Mouse (Mus musculus) hindbrain, embryonic 10.5 days (tissue): ENCODE results near the gene Mybph. TPM values are rescaled to one million over a fixed set of nuclear protein-coding genes. Genes with fewer than 3 reads are reported as not detected.

ENCODE experiments used
- DNase-seq: peaks from one replicate; pipeline ENCODE4 v3.0.0-alpha.2; 2017; ENCODE audit warnings: low spot score
- H3K27ac ChIP-seq: fragments of 300-500 bp; sonication (generic); 2 replicates; pipeline ENCODE4 v1.5.1; 2016; ENCODE audit warnings: mild to moderate bottlenecking, moderate library complexity
- H3K27me3 ChIP-seq: fragments of 300-500 bp; sonication (generic); 2 replicates; pipeline ENCODE4 v1.6.1; 2016; ENCODE audit warnings: mild to moderate bottlenecking; ENCODE audit not compliant: poor library complexity, insufficient read depth, severe bottlenecking
- H3K36me3 ChIP-seq: fragments of 300-500 bp; sonication (generic); 2 replicates; pipeline ENCODE4 v1.6.1; 2016; ENCODE audit warnings: mild to moderate bottlenecking, moderate library complexity
- H3K4me1 ChIP-seq: fragments of 300-500 bp; sonication (generic); replicated peaks from 2 replicates; pipeline ENCODE4 v1.6.1; 2016; ENCODE audit warnings: mild to moderate bottlenecking
- H3K4me3 ChIP-seq: fragments of 300-500 bp; sonication (generic); 2 replicates; pipeline ENCODE4 v1.5.1; 2016; ENCODE audit warnings: mild to moderate bottlenecking, moderate library complexity
- H3K9me3 ChIP-seq: fragments of 300-500 bp; sonication (generic); 2 replicates; pipeline ENCODE4 v1.6.1; 2016; ENCODE audit warnings: mild to moderate bottlenecking, moderate library complexity
- WGBS: fragments of 180-500 bp; shearing (Covaris S2); methylation state at CpG from one replicate; pipeline ENCODE4 v1.1.7; 2016; 5-methylcytosine and 5-hydroxymethylcytosine counted together
- polyA plus RNA-seq: library from polyadenylated mRNA; unstranded; fragments of >200 nt; fragmentation: Nextera tagmentation; extraction: Ambion mirVana; gene quantifications from 2 replicates; pipeline ENCODE4 v1.2.1, GENCODE M21; 2016

The Mybph gene
- polyA plus RNA-seq, 1 experiment from 2014 or later = 0.21 TPM

DNA sequence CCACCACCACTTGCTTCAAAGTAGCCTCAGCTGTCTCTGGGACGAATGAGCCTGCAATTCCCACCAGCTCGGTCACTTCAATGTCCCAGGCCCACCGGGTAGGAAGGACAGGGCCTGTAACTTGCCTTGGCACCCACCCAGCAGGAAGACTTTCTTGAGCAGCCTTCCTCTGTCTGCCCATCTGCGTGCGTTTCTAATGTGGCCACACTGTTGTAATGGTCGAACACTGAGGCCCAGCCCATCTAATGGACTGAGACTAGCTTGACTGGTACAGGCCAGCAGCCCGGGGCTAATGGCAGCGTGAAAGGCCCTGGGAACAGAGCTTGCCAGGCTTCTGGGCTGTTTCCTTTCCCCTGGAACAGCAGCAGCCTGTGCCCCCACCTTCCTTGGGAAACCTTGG, 39.1 kb downstream of the Mybph start:
- WGBS = 76% methylated on average over 8 of the region's 8 CpGs

DNA sequence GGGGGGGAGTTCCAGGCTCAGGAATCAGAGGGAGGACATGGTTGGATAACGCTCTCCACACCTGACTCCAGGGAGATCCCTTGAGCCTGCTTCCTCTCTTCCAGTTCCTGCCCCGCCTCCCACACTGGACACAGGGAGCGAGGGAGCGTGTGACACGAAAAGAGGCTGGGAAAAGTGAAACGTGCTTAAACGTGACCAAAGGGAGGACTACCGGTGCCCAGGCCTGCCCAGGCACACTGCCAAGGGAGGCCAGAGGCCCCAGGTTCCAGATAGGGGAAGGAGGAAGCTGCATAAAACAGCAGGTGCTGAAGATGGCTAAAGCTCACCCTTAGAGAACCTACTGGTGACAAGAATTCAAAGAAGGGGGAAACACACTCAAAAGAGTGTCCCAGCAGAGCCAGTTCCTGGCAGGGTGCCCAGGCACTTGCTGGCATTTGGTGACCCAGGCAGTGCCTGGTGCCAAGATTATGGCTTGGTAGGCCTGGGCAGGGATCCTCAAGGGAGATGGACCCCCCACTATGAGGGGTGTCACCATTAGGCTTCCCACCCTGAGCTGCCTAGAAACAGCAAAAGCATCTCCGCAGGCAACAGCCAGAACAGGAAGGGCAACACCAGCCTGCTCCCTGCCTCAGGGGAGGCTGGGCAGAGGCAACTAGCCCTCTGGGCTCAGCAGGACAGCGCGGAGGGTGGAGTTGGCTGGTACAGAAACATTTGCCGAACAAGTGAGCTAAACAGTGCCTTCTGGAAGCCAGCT, 39.7 kb downstream of the Mybph start:
- Histone ChIP-seq H3K4me3 (no peak overlapping the region), H3K9me3 (no peaks in the 10 kb centered on the region), H3K36me3 (no peaks in the 10 kb centered on the region), H3K27me3 (peaks cover 76% of the 10 kb centered on the region), H3K4me1 (peaks cover 36% of the 10 kb centered on the region), H3K27ac (no peak overlapping the region)
- DNase-seq = no peak
- 49% methylated on average over 12 of the region's 12 CpGs for WGBS

More for the DNA sequence above, 39.1 kb downstream of the Mybph start:
- peaks cover 70% of the 10 kb centered on the region for H3K27me3 ChIP-seq
- no peaks in the 10 kb centered on the region for H3K36me3 ChIP-seq
- DNase-seq = no peak
- peaks cover 36% of the 10 kb centered on the region for H3K4me1 ChIP-seq
- H3K4me3 ChIP-seq = no peak overlapping the region
- no peaks in the 10 kb centered on the region for H3K9me3 ChIP-seq
- H3K27ac ChIP-seq = no peak overlapping the region

DNA sequence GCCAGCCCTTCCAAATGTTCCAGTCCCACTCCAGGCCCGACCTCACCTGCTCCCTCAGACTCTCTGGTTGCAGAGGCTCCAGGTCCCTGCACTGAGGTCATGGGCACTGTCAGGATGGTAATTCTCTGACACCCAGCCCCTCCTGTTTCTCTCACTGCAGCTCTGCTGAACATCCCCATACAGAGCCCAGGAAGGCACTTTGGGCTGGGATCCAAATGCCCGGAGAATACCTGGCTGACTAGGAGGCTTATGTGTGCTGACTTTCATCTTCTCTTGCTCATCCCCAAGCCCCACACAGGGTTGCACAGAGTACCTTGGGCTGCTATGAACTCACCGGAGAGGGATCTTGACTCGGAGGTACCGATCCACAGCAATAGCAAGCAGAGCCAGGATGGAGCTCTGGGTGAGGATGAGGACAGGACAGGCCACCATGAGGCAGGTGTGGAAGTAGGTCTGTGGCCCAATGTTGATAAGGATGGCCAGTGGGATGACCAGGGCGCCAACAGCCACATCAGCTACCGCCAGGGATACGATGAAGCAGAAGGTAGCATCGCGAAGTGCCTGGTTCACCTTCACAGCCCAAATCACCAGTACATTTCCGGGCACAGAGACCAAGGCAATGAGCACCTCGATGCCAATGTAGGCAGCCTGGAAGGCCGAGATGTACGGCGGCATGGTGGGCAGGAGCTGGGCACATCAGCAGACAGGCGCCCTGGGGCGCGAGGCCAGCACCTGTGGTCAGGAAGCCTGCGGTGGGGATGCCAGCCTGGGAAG, 40.6 kb downstream of the Mybph start:
- Histone ChIP-seq H3K36me3 (no peaks in the 10 kb centered on the region), H3K4me1 (peaks cover 39% of the 10 kb centered on the region), H3K27me3 (peaks cover 78% of the 10 kb centered on the region), H3K9me3 (no peaks in the 10 kb centered on the region), H3K4me3 (peak overlapping the region; percentile 57; the same call in 1 of the 2 replicates), H3K27ac (no peak overlapping the region)
- DNase-seq = no peak
- WGBS = 44% methylated on average over 19 of the region's 19 CpGs

DNA sequence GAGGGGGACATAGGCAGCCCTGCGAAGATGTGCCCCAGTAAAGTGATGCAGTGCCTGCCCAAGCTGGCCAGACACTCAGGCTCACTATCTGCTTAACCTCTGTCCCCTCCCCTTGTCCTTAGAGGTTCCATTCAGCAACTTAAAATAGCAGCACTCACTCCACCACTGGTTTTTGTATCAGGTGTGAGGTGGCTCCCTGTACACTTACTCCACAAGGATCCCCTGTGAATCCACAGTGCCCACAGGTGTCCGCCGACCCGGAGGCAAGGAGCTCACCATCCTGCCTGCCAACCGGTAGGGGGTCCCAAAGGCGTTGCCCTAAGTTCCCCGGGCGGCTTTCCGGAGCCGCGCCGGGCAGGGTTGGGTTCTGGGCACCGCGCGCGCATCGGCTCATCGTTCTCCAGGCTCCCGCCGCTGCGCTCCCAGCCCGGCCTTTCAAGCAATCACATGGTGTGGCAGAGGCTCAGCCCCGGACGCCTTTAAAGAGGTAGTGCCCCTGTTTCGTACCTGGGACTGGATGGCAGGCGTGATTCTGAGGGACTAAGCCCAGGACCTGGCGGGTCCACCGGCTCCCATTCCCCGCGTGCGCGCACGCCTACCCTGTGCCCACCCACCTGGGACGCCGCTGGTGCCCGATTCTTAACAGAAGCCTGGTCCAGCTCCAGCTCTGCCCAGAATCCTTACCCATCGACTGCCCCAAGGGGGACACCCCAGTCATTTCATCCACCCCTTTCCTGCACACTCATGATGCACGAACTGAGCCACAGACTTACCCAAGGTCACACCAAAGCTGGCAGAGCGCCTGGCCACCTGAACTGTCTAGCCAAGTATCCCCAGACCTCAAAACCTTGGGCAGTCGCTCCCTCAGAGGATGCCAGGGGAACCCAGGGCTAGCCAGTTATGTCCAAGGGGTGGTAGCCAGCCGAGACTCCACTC, 41.5 kb downstream of the Mybph start:
- Histone ChIP-seq H3K4me3 (peak overlapping the region; percentile 57), H3K36me3 (no peaks in the 10 kb centered on the region), H3K27me3 (peaks cover 78% of the 10 kb centered on the region), H3K9me3 (no peaks in the 10 kb centered on the region), H3K27ac (peak overlapping the region; percentile 50), H3K4me1 (peaks cover 42% of the 10 kb centered on the region)
- under 1% methylated on average over 41 of the region's 41 CpGs for WGBS
- peak; percentile 35 for DNase-seq

DNA sequence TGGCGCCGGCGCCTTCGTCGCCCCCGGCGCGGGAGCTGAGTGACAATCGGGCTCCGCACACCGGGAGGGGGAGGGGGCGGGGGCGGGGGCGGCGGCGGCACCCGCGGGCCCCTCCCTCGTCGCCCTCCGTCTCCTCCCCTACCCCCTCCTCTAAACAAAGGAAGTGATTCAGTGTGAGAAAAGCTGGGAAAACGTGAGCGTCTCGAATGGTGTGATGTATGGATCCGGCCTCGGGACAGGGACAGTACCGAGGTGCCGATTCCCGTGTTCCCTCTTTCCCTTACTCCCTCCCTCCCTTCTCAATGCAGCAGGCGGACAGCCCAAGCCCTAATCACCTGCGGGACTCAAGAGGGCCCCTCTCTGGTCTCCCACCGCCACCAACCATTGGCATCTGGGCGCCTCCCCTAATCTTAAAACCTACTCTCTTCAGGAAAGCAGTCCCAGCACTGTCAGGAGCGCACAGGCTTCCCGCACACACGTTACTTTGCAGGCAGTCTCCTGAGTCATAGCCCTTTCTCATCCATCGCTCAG, 42.2 kb downstream of the Mybph start, which contains the start of gene Adora1:
Gene Adora1, minus strand, starts transcription at position 41 of the 531 bp plus-strand sequence.
- WGBS = under 1% methylated on average over 37 of the region's 37 CpGs
- peaks cover 74% of the 10 kb centered on the region for H3K27me3 ChIP-seq
- peaks cover 42% of the 10 kb centered on the region for H3K4me1 ChIP-seq
- H3K27ac ChIP-seq = peak within 1 kb of the TSS; percentile 50
- H3K36me3 ChIP-seq = no peaks in the 10 kb centered on the region
- DNase-seq = peak; percentile 25
- peak within 1 kb of the TSS; percentile 57 for H3K4me3 ChIP-seq
- no peaks in the 10 kb centered on the region for H3K9me3 ChIP-seq

DNA sequence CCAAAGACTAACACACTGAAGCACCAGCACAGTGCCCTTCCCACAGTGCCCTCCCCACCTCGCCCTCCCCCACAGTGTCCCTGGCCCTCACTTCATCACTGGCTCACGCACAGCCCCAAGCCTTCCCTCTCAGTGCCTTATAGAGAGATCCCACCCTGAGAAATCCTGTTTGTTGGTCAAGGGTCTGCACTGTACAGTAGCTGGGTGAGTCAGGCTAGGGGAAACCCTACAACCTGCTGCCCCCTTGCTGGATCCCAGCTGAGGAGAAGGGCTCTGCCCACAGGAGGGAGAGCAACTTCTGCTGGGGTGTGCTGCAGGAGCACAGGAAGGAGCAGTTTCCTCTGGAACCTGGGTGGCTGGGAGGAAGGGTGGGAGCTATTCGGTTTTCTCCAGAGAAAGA, 42.9 kb downstream of the Mybph start:
- Histone ChIP-seq H3K4me3 (peak overlapping the region; percentile 57; the same call in 1 of the 2 replicates), H3K27me3 (peaks cover 72% of the 10 kb centered on the region), H3K9me3 (no peaks in the 10 kb centered on the region), H3K36me3 (no peaks in the 10 kb centered on the region), H3K27ac (no peak overlapping the region; the same call in 1 of the 2 replicates), H3K4me1 (peaks cover 42% of the 10 kb centered on the region)
- 19% methylated on average over 3 of the region's 3 CpGs for WGBS
- DNase-seq = no peak

DNA sequence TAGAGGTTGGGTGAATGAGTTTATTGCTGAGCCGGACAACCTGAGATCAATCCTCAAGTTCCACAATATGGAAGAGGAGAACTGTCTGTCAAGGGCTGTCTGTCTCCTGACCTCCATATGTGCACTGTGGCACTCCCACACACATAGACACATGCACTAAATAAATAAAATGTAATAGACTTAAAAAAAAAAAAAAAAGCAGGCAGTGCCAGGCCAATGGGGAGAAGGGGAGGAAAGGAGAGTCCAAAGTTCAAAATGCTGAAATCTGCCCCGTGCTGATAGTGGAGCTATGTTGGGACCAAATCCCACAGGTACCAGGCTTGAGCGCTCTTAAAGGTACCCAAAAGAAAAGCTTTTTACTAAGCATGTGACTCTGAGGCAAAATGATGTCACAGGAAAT, 44.2 kb downstream of the Mybph start:
- Histone ChIP-seq H3K27me3 (peaks cover 70% of the 10 kb centered on the region), H3K27ac (no peak overlapping the region), H3K4me3 (no peak overlapping the region), H3K9me3 (no peaks in the 10 kb centered on the region), H3K36me3 (no peaks in the 10 kb centered on the region), H3K4me1 (peaks cover 39% of the 10 kb centered on the region)
- 87% methylated on average over 3 of the region's 3 CpGs for WGBS
- DNase-seq = no peak

DNA sequence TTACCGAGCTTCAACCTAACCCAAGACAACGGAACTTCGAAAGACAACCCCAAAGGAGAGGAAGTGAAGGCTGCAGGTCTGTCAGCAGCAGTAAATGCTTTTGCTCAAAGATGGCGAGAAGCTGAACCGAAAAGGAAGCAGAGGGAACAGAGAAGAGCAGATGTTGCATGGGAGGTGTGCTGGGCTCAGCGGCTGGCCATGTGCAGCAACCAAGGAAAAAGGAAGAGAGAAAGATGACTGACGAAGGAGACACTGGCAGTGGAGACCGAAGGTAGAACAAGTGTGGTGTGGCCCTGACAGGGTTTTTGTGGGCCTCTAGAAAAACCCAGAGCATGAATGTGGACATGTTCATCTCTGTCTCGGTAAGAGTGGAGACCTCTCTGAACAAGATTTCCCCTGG, 47.5 kb downstream of the Mybph start:
- Histone ChIP-seq H3K4me3 (no peak overlapping the region), H3K27ac (no peak overlapping the region), H3K9me3 (no peaks in the 10 kb centered on the region), H3K4me1 (peaks cover 34% of the 10 kb centered on the region), H3K27me3 (peaks cover 61% of the 10 kb centered on the region), H3K36me3 (no peaks in the 10 kb centered on the region)
- WGBS = 85% methylated on average over 9 of the region's 9 CpGs
- DNase-seq = no peak

DNA sequence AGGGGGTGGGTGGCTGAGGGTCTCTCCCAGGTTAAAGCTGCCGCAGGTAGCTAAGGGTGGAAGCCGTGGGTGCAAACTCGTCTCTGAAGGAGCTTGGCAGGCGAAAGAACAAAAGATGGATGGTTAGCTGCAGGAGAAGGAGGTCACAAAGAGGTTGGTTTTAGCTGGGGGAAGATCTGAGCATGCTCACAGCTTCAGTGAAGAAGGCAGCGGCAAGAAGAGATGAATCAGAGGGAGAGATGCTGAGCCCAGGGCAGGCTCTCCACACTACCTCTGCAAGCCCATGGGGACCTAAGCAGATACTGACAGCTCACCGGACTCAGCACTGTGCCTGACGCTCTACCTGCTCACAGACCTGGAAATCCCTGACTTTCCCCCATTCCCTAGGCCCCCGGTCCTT, 48.0 kb downstream of the Mybph start:
- no peaks in the 10 kb centered on the region for H3K9me3 ChIP-seq
- H3K4me1 ChIP-seq = peaks cover 28% of the 10 kb centered on the region
- no peak overlapping the region for H3K27ac ChIP-seq
- 74% methylated on average over 8 of the region's 8 CpGs for WGBS
- no peak overlapping the region for H3K4me3 ChIP-seq
- no peaks in the 10 kb centered on the region for H3K36me3 ChIP-seq
- no peak for DNase-seq
- peaks cover 55% of the 10 kb centered on the region for H3K27me3 ChIP-seq

DNA sequence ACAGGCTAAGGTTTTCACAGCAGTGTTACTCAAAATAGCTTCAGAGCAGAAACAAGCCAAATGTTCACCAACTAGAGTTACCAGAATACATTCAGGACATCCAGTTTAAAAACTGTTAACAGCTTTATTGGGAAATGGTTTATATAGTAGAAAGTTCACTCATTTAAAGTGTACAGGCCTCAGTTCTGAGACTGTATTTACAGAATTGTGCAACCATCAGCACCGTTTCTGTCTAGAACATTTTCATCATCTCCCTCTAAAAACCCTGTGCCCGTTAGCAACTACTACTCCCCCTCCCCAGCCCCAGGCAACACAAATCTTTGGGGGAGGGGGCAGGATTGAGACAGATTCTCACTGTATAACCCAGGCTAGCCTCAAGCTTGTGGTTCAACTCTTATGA, 49.0 kb downstream of the Mybph start:
- peaks cover 45% of the 10 kb centered on the region for H3K27me3 ChIP-seq
- H3K4me3 ChIP-seq = no peak overlapping the region
- H3K36me3 ChIP-seq = no peaks in the 10 kb centered on the region
- WGBS = 83% methylated on average over 2 of the region's 2 CpGs
- peaks cover 27% of the 10 kb centered on the region for H3K4me1 ChIP-seq
- no peaks in the 10 kb centered on the region for H3K9me3 ChIP-seq
- H3K27ac ChIP-seq = no peak overlapping the region
- DNase-seq = no peak

DNA sequence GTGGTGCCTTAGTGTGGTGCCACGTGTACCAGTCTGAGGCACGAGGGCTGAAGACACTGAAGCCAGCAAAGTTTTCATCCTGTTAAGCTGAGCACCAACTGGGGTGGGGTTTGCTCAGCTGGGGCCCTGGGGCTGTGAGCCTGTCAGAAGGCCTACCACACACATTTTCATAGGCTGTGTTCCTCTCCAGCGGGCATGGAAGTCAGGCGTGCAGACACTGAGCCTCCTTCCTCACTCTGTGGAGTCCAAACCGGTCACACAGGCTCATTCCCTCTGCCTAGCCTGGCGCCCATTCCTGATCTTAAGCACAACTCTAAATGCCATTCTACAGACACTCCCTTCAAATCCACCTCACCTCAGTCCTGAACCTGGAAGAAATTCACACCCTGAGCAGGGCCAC, 50.3 kb downstream of the Mybph start:
- Histone ChIP-seq H3K27ac (no peak overlapping the region), H3K36me3 (no peaks in the 10 kb centered on the region), H3K4me1 (peaks cover 27% of the 10 kb centered on the region), H3K9me3 (no peaks in the 10 kb centered on the region), H3K4me3 (peak overlapping the region; percentile 30; the same call in 1 of the 2 replicates), H3K27me3 (peaks cover 37% of the 10 kb centered on the region)
- no peak for DNase-seq
- WGBS = 73% methylated on average over 6 of the region's 6 CpGs
